Mouse (Mus musculus): ENCODE results near the gene Pgrmc2.

Pgrmc2 gene

GRCm38 (mm10) chr3:41065320-41065719, 17.5 kb downstream of the Pgrmc2 start:
- DNase-seq, result no peak

GRCm38 (mm10) chr3:41062758-41063157, 20.1 kb downstream of the Pgrmc2 start:
- no peak for DNase-seq

GRCm38 (mm10) chr3:41061831-41062565, 20.8 kb downstream of the Pgrmc2 start:
- DNase-seq, result no peak

DNA sequence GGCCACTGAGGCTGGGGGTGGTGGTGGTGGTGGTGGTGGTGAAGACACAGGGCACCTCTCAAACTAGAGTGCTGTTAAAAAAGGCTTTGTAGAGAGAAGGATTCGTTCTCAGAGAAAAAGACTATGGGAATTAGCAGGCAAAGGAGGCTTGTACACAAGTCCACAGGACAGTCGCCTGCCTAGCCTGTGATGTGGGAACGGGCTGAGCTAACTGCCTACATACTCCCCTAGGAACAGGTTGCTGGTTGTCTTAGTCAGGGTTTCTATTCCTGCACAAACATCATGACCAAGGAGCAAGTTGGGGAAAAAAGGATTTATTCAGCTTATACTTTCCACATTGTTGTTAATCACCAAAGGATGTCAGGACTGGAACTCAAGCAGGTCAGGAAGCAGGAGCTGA, 23.6 kb downstream of the Pgrmc2 start:
- no peak for DNase-seq

DNA sequence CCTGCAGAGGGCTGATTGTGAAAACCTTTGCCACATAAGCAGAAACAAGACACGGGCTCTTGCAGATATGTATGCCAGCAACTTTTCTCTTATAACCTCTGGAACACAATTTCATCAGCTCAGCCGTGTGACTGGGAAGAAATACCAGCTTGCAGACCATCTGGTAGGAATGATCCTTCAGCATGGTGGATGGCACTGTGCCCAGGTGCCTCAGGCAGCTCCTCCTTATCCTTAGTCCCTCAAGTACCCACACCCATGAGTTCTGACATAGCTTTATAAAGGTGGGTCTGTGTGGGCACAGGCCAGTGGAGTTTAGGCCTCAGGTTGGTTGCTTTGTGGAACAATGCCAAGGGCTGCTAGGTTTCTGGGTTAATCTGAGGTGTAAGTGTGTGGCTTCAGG, 24.5 kb downstream of the Pgrmc2 start:
- no peak for DNase-seq

GRCm38 (mm10) chr3:41053334-41053733, 29.5 kb downstream of the Pgrmc2 start:
- no peak for DNase-seq

- DNase-seq, result no peak
Observed at GRCm38 (mm10) chr3:41047838-41048237, 35.0 kb downstream of the Pgrmc2 start.

DNA sequence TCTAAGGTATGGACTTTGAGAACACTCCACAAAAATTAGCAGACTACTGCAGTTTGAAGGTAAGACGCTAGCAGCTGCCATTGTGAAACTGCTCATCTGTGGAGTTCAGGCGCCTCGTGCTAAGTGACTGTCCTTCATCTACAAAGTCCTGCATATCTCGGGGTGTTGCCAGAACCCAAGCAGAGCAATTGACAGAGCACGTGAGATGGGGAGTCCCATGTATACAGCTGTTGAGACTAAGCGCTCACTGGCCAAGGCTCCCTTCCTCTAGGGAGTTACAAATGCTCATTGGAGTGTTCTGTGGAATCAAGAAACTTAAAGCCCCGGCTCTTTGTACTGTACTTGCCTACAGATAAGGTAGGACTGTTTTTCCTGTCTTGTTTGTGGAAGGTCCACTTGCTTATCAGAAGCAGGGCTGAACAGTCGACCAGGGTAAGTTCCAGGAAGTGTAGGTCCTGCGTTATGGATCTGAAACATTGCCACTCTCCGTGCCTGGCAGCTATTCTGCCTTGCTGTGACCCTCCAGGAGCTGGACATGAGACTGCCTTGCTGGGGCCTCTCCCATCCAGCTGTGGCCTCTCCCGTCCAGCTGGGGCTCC, 39.0 kb downstream of the Pgrmc2 start:
- no peak for DNase-seq

DNA sequence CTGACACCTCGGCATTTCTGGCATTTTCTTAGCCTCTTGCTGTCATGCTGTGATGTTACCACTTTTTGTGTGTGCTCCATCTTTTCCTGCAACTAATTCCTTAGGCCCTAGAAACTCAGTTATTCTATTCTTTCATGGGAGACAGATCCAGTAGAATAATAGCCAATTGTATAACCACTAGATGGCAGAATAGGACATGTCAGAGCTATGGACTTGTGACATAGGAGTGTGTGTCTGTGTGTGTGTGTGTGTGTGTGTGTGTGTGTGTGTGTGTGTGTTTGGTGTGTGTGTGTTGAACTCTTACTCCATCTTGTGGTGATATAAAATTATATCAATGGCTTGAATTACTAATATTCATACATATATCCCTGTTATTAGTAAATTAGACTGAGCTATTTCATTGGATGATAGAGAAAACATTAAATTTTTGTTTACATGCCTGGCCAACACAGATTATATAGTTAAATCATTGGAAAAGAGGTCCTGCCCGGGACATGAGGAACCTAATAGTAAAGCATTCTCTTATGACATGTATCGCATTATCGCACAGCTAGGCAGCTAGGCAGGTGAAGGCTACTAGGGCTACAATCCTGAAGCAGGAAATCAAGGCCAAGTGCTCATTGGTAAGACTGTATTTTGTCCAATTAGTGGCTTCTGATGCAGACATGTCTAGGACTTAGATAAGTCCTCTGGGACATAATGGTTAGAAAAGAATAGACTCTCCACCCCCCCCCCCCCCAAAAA, 40.5 kb downstream of the Pgrmc2 start:
- no peak for DNase-seq

GRCm38 (mm10) chr3:41041241-41041640, 41.6 kb downstream of the Pgrmc2 start:
- DNase-seq, result no peak

DNA sequence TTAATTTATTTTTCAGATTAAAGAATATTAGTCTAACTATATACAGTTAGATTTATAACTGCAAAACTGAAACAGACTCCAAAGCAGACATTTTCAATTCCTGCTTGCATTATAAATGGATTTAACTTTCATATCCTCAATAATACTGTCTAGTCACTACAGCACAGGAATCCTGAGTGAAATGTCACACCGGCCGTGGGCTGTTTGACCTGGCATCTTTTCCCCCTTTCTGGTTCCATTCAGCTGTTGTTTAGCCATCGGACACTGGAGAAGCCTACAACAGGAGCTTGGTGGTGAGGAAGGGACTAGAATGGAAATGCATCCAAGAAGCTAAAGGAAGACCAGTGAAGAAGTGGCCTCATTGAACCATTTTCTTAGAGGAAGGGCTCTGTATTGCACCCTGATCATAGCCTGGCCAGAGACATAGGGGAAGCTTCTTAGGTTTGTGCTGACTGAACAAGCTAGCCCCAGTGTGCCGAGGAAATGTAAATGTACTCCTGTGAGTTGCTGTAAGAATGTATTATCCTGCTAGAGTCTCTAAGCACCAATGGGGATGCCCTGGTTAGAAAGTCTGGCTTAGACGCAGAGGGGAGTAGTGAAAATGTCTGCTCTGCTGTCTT, 44.4 kb downstream of the Pgrmc2 start:
- no peak for DNase-seq

DNA sequence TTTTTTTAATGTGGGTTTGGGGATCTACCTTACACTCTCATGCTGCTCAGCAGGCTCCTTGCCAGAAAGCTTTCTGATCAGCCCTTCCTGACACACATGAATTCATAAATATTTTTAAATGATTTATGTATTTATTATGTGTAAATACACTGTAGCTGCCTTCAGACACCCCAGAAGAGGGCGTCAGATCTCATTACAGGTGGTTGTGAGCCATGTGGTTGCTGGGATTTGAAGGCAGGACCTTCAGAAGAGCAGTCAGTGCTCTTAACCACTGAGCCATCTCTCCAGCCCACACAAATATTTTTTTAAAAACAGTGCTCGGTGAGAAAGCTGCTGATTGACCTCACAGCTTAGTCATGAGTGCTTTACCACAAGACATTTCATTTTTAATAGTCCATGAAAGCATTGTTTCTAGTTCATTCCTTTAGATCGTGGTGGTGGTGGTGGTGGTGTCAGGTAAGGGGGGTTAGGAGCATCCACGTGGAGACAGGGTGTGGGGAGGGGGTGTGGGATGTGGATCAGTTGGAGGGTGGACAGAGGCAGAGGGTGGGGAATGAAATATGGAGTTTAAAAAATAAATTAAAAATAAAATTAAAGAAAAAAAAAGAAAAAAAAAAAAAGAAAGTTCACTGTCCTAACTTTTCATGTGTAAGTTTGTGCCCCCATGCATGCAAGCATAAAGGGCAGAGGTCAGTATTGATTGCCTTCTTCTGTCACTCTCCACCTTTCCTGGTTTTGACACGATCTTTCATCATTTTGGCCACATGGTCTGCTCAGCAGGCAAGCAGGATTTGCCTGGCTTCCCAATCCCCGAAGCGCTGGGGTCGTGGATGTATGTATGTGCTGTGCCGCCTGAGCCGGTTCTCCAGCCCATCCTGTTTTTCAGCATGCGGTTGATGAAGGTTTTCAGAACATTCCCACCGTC, 51.3 kb downstream of the Pgrmc2 start:
- DNase-seq, result no peak

DNA sequence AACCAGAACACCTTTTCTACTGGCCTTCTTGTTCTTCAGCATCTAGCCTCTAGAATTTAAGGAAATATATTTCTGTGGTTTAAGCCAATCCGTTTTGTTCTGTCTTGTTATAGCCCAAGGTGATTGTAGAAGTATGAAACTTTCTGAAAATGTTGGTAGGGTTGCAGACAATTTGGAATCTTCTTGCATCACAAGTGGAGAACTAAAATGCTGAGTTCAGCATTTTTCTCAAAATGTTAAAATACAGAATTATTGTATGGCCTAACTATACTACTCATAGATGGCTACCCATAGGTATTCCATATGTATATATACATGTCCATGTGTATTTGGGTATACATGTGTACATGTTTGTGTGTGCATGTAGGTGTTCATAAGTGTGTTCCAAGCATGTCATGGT, 52.1 kb downstream of the Pgrmc2 start:
- no peak for DNase-seq

- DNase-seq, result no peak
Observed at GRCm38 (mm10) chr3:41021980-41022379, 60.9 kb downstream of the Pgrmc2 start.

- no peak for DNase-seq
Observed at GRCm38 (mm10) chr3:41020687-41021086, 62.2 kb downstream of the Pgrmc2 start.

DNA sequence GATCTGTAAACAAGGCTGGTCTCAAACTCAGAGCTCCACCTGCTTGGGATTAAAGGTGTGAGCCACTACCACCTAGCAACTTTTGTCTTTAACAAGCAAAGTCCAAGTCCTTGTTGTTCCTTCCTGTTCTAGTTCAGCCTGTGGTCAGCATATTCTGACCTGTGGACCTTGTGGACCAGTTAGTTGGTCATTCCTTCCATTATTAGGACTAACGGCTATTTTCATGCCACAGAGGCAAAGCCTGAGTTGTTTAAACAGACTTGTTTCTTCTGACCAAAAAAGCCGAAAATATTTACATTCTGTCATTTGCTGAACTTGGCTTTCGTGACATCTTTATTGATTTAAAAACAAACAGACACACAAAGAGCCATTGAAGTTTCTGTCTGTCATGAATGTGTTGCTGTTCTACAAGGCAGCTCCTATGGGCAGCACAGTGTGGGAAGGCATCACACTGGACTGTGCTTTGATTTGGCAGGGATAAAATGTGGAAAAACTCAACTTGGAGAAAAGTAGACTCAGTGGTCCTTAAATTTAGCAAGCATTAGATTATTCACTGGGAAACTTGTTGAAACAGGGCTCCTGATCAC, 64.7 kb downstream of the Pgrmc2 start:
- DNase-seq, result no peak

Data from thymus, adult 18-20 months (tissue).